Mouse (Mus musculus) CH12.LX (cell line): ENCODE results near the gene C130026I21Rik.
"Not testable (repeated sequence)": the region's sequence is repeated elsewhere in the genome, so short reads cannot be mapped to it uniquely, and the experiment has no call there.

Source experiments
- CTCF ChIP-seq, 2 experiments: IDR thresholded peaks in 1 of 2; conservative IDR thresholded peaks in 1 of 2; 2 replicates each; pipeline ENCODE4 v1.5.1; 2011 to 2012; ENCODE audit warnings: low read depth in 2 of 2, low read length in 2 of 2, improper control_type of control experiment in 1 of 2, inconsistent platforms in 1 of 2, mild to moderate bottlenecking in 1 of 2, moderate library complexity in 1 of 2
- JUN ChIP-seq: IDR thresholded peaks from 2 replicates; pipeline ENCODE4 v1.6.1; 2011; ENCODE audit warnings: low read depth, mild to moderate bottlenecking, low read length, improper control_type of control experiment, moderate library complexity; ENCODE audit not compliant: insufficient read depth
- POLR2A ChIP-seq: IDR thresholded peaks from 2 replicates; pipeline ENCODE4 v1.6.1; 2011; ENCODE audit warnings: low read depth, mild to moderate bottlenecking, improper control_type of control experiment, low read length
- ZC3H11A ChIP-seq: IDR thresholded peaks from 2 replicates; pipeline ENCODE4 v1.6.1; 2012; ENCODE audit warnings: low read depth, mild to moderate bottlenecking, inconsistent platforms, low read length, improper control_type of control experiment

GRCm38 (mm10) chr1:85117537-85117936 lies 152.8 kb downstream of the C130026I21Rik start:
- not testable (repeated sequence) for TF ChIP-seq CTCF (conservative IDR thresholded peaks at IDR 0.05 in 1 of 2, IDR thresholded peaks at IDR 0.05 in 1 of 2; ENCODE audit: low read depth in 2 of 2, low read length in 2 of 2); ZC3H11A; JUN; POLR2A
